ENCODE assay signal across 18 mouse cellular contexts in the genomic region with DNA sequence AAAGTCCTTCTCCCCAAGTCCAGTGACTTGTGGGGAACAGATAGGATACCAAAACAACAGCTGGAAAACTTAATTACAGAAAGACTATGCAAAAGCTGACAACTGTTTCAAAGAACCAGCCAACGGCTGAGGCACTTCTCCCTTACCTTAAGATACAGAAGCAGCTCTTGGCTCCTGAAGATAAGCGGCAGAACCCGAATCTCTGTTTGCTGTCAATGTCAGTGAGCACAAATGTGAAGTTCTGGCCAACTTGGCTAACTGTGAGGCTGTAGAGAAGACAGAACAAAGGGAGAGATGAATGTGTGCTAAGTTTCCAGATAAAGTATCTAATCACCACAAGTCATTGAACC.
DNase-seq lines count a peak whose midpoint lies in the region; ATAC-seq and TF ChIP-seq lines count a peak whose summit lies in the region.
"Had no signal": no experiment of that assay in that cellular context is flagged by ENCODE, and none has a peak within 500 bp of the region (broad histone marks: within the 10 kb centered on the region; RNA-seq: fewer than 3 reads in every experiment).

No protein-coding gene starts in this region.

- WGBS in liver, embryonic 14.5 days (ENCODE audit: insufficient replicate concordance), result 6% methylated on average over 3 of the region's 3 CpGs
- 64% methylated on average over 3 of the region's 3 CpGs for WGBS in kidney, embryonic 14.5 days
- 75% methylated on average over 3 of the region's 3 CpGs for WGBS in midbrain, embryonic 10.5 days

- no peaks in the 10 kb centered on the region for H3K36me3 ChIP-seq in liver, embryonic 14.5 days (replicated peaks; ENCODE audit: control insufficient read depth, insufficient read depth, low read depth)
- no peaks in the 10 kb centered on the region for H3K36me3 ChIP-seq in kidney, embryonic 14.5 days (ENCODE audit: control insufficient read depth, insufficient read depth, low read length)
- no peaks in the 10 kb centered on the region for H3K36me3 ChIP-seq in midbrain, embryonic 10.5 days

- peak; percentile 78 for TF ChIP-seq EP300 in liver, embryonic 14.5 days (IDR thresholded peaks at IDR 0.05; ENCODE audit: low read depth)

- H3K4me2 ChIP-seq in liver, embryonic 14.5 days (ENCODE audit: low read depth), result peak overlapping the region; percentile 64
- H3K4me2 ChIP-seq in kidney, embryonic 14.5 days (replicated peaks; ENCODE audit: low read depth, low read length), result no peak overlapping the region
- H3K4me2 ChIP-seq: neural tube, embryonic 13.5 days had no signal

- H3K4me1 ChIP-seq in liver, embryonic 14.5 days (replicated peaks; ENCODE audit: control insufficient read depth in 2 of 2, insufficient read depth in 2 of 2, low read length in 1 of 2), result peaks cover 42 to 51% of the 10 kb centered on the region in 2 experiments
- H3K4me1 ChIP-seq in kidney, embryonic 14.5 days (ENCODE audit: control insufficient read depth, insufficient read depth, low read length), result peaks cover 14% of the 10 kb centered on the region
- H3K4me1 ChIP-seq in midbrain, embryonic 10.5 days, result peaks cover 4% of the 10 kb centered on the region; the same call in 1 of the 2 replicates
- H3K4me1 ChIP-seq: embryonic facial prominence, embryonic 10.5 days; neural tube, embryonic 13.5 days had no signal

- peak overlapping the region; percentile 83 for H3K27ac ChIP-seq in liver, embryonic 14.5 days
- no peak overlapping the region for H3K27ac ChIP-seq in kidney, embryonic 14.5 days (ENCODE audit: low read depth, low read length)
- H3K27ac ChIP-seq in midbrain, embryonic 10.5 days (replicated peaks), result no peak overlapping the region
- H3K27ac ChIP-seq: embryonic facial prominence, embryonic 10.5 days; gastrocnemius, adult 2 months; hindbrain, postnatal 0 days; neural tube, embryonic 13.5 days had no signal

- TF ChIP-seq CTCF in liver, embryonic 14.5 days (IDR thresholded peaks at IDR 0.05; ENCODE audit: low read depth), result no peak

- ATAC-seq in erythroblast, adult 5-6 weeks (replicated peaks; ENCODE audit: low FRiP score, poor library complexity, severe bottlenecking), result peak; percentile 59
- peak; percentile 88 for ATAC-seq in liver, embryonic 14.5 days (ENCODE audit: insufficient read depth)
- ATAC-seq in kidney, embryonic 14.5 days (ENCODE audit: low FRiP score, low TSS enrichment), result no peak
- ATAC-seq: forebrain, postnatal 0 days; hindbrain, postnatal 0 days had no signal

- no peaks in the 10 kb centered on the region for H3K9me3 ChIP-seq in liver, embryonic 14.5 days (ENCODE audit: control insufficient read depth, low read length)
- H3K9me3 ChIP-seq in kidney, embryonic 14.5 days (ENCODE audit: control insufficient read depth, low read length), result no peaks in the 10 kb centered on the region
- no peaks in the 10 kb centered on the region for H3K9me3 ChIP-seq in midbrain, embryonic 10.5 days (replicated peaks)
- H3K9me3 ChIP-seq: embryonic facial prominence, embryonic 10.5 days; neural tube, embryonic 13.5 days had no signal

- DNase-seq in testis, postnatal 14 days (ENCODE audit: low spot score), result peak; percentile 17
- no peak for DNase-seq in testis, postnatal 10 days (ENCODE audit: low spot score)
- peak; percentile 64 to 67 (median 66) for DNase-seq in liver, embryonic 14.5 days (ENCODE audit: low read depth in 3 of 3, low spot score in 3 of 3)
- no peak for DNase-seq in thymus, postnatal 14 days
- no peak for DNase-seq in midbrain, embryonic 10.5 days (ENCODE audit: low spot score)
- DNase-seq: cerebellum, adult 11-12 months; forebrain, postnatal 0 days; gastrocnemius, adult 2 months; heart, postnatal 4 days; kidney, adult 11 months; kidney, postnatal 4 days; lung, postnatal 10 days; thymus, postnatal 25 days had no signal

- peak overlapping the region; percentile 58 for H3K9ac ChIP-seq in liver, embryonic 14.5 days (replicated peaks)
- H3K9ac ChIP-seq in kidney, embryonic 14.5 days (ENCODE audit: low read depth, low read length), result no peak overlapping the region
- H3K9ac ChIP-seq: forebrain, postnatal 0 days; neural tube, embryonic 13.5 days had no signal

- no peaks in the 10 kb centered on the region for H3K27me3 ChIP-seq in liver, embryonic 14.5 days (ENCODE audit: control insufficient read depth, insufficient read depth, low read length)
- no peaks in the 10 kb centered on the region for H3K27me3 ChIP-seq in kidney, embryonic 14.5 days (ENCODE audit: control insufficient read depth, insufficient read depth, low read length)
- no peaks in the 10 kb centered on the region for H3K27me3 ChIP-seq in midbrain, embryonic 10.5 days (ENCODE audit: low read depth, poor library complexity, severe bottlenecking)
- H3K27me3 ChIP-seq: neural tube, embryonic 13.5 days had no signal

- peak overlapping the region; percentile 17 to 29; a peak in 2 of 4 replicates for H3K4me3 ChIP-seq in liver, embryonic 14.5 days (ENCODE audit: insufficient read depth in 1 of 2, low read depth in 2 of 2, low read length in 2 of 2)
- no peak overlapping the region for H3K4me3 ChIP-seq in kidney, embryonic 14.5 days (ENCODE audit: low read length)
- H3K4me3 ChIP-seq in midbrain, embryonic 10.5 days, result no peak overlapping the region
- H3K4me3 ChIP-seq: embryonic facial prominence, embryonic 10.5 days; gastrocnemius, adult 2 months; neural tube, embryonic 13.5 days had no signal

Comparison
In these comparisons a context has a peak if more than half of its experiments do, and no peak if none do; other contexts are left out.
1. DNase-seq: peak in testis, postnatal 14 days (single experiment) and liver, embryonic 14.5 days (3 of 3); none in testis, postnatal 10 days (single experiment), thymus, postnatal 14 days (single experiment) and midbrain, embryonic 10.5 days (single experiment).
2. H3K4me3 ChIP-seq: peak in liver, embryonic 14.5 days (2 of 2); none in kidney, embryonic 14.5 days (single experiment) and midbrain, embryonic 10.5 days (single experiment).